In genomic region chr12:72053303-72053702, GRCm38 (mm10) we compare ENCODE assay signal across 10 mouse cellular contexts. TPM values are rescaled to one million over a fixed set of nuclear protein-coding genes. Genes with fewer than 3 reads are reported as not detected.
DNase-seq lines count a peak whose midpoint lies in the region; ATAC-seq and TF ChIP-seq lines count a peak whose summit lies in the region.
"Had no signal": no experiment of that assay in that cellular context is flagged by ENCODE, and none has a peak within 500 bp of the region (broad histone marks: within the 10 kb centered on the region; RNA-seq: fewer than 3 reads in every experiment).

No protein-coding gene starts in this region.

- WGBS in heart, embryonic 10.5 days: 42% methylated on average over 6 of the region's 6 CpGs
- WGBS in liver, postnatal 0 days (ENCODE audit: insufficient replicate concordance): 31% methylated on average over 6 of the region's 6 CpGs
- WGBS in liver, embryonic 12.5 days (ENCODE audit: insufficient replicate concordance): 34% methylated on average over 6 of the region's 6 CpGs

- no peak overlapping the region for H3K4me3 ChIP-seq in heart, embryonic 10.5 days
- no peak overlapping the region for H3K4me3 ChIP-seq in liver, postnatal 0 days (ENCODE audit: low read depth, low read length)
- H3K4me3 ChIP-seq in liver, embryonic 12.5 days: no peak overlapping the region
- H3K4me3 ChIP-seq: neural tube, embryonic 12.5 days had no signal

- H3K4me2 ChIP-seq in liver, postnatal 0 days (ENCODE audit: low read depth, low read length): no peak overlapping the region
- no peak overlapping the region for H3K4me2 ChIP-seq in liver, embryonic 12.5 days
- H3K4me2 ChIP-seq: neural tube, embryonic 12.5 days had no signal

- no peaks in the 10 kb centered on the region for H3K27me3 ChIP-seq in heart, embryonic 10.5 days (ENCODE audit: insufficient read depth, poor library complexity, severe bottlenecking)
- no peaks in the 10 kb centered on the region for H3K27me3 ChIP-seq in liver, postnatal 0 days (ENCODE audit: insufficient read depth, low read length)
- no peaks in the 10 kb centered on the region; the same call in 1 of the 2 replicates for H3K27me3 ChIP-seq in liver, embryonic 12.5 days (replicated peaks)
- H3K27me3 ChIP-seq: neural tube, embryonic 12.5 days had no signal

- H3K9me3 ChIP-seq in heart, embryonic 10.5 days: no peaks in the 10 kb centered on the region
- H3K9me3 ChIP-seq in liver, postnatal 0 days (ENCODE audit: low read length): no peaks in the 10 kb centered on the region
- no peaks in the 10 kb centered on the region for H3K9me3 ChIP-seq in liver, embryonic 12.5 days (replicated peaks)

- ATAC-seq in liver, postnatal 0 days: no peak
- no peak for ATAC-seq in liver, embryonic 12.5 days

- H3K4me1 ChIP-seq in heart, embryonic 10.5 days: no peaks in the 10 kb centered on the region
- H3K4me1 ChIP-seq in liver, postnatal 0 days (ENCODE audit: insufficient read depth): no peaks in the 10 kb centered on the region
- no peaks in the 10 kb centered on the region for H3K4me1 ChIP-seq in liver, embryonic 12.5 days
- H3K4me1 ChIP-seq: neural tube, embryonic 12.5 days had no signal

- no peak for TF ChIP-seq EP300 in liver, postnatal 0 days (IDR thresholded peaks at IDR 0.05; ENCODE audit: low read depth)

- no peak overlapping the region for H3K9ac ChIP-seq in liver, postnatal 0 days (replicated peaks)
- H3K9ac ChIP-seq in liver, embryonic 12.5 days: no peak overlapping the region
- H3K9ac ChIP-seq: neural tube, embryonic 12.5 days had no signal

- H3K36me3 ChIP-seq in heart, embryonic 10.5 days: no peaks in the 10 kb centered on the region
- no peaks in the 10 kb centered on the region for H3K36me3 ChIP-seq in liver, postnatal 0 days (replicated peaks; ENCODE audit: insufficient read depth, low read length)
- no peaks in the 10 kb centered on the region for H3K36me3 ChIP-seq in liver, embryonic 12.5 days
- H3K36me3 ChIP-seq: neural tube, embryonic 12.5 days had no signal

- peak; percentile 11 for DNase-seq in heart, adult 11 months
- no peak for DNase-seq in heart, embryonic 10.5 days (ENCODE audit: low spot score)
- no peak for DNase-seq in liver, postnatal 0 days
- DNase-seq in cerebellum, postnatal 14 days: peak; percentile 39 to 54
- peak; percentile 65 for DNase-seq in retina, postnatal 1 day
- DNase-seq in thymus, postnatal 36 days: no peak
- no peak for DNase-seq in right cerebral cortex, postnatal 14 days
- DNase-seq: adrenal gland, postnatal 25 days had no signal

- no peak overlapping the region for H3K27ac ChIP-seq in heart, embryonic 10.5 days
- no peak overlapping the region for H3K27ac ChIP-seq in liver, postnatal 0 days (ENCODE audit: low read depth)
- no peak overlapping the region for H3K27ac ChIP-seq in liver, embryonic 12.5 days
- H3K27ac ChIP-seq: neural tube, embryonic 12.5 days had no signal

- peak; percentile 61 for TF ChIP-seq CTCF in liver, postnatal 0 days (IDR thresholded peaks at IDR 0.05; ENCODE audit: low read depth)

RNA-seq across cellular contexts. Expression of gene Gpr135, which starts 17.6 kb away (rescaled TPM):
- 0.32 and 0.41 TPM in 2 replicates for polyA plus RNA-seq in heart, embryonic 10.5 days (2016; fragmentation: Nextera tagmentation; extraction: Ambion mirVana)
- 0.60 and 0.75 TPM in 2 replicates for polyA plus RNA-seq in liver, postnatal 0 days (2015; fragmentation: Nextera tagmentation; extraction: Ambion mirVana)
- 0.18 and 0.25 TPM in 2 replicates for polyA plus RNA-seq in liver, embryonic 12.5 days (2016; fragmentation: Nextera tagmentation; extraction: Ambion mirVana)

RNA-seq across cellular contexts. Expression of gene L3hypdh, which starts 31.9 kb away (rescaled TPM):
- polyA plus RNA-seq in heart, embryonic 10.5 days (2016; fragmentation: Nextera tagmentation; extraction: Ambion mirVana): 13.6 and 15.1 TPM in 2 replicates
- 19.2 and 20.2 TPM in 2 replicates for polyA plus RNA-seq in liver, postnatal 0 days (2015; fragmentation: Nextera tagmentation; extraction: Ambion mirVana)
- polyA plus RNA-seq in liver, embryonic 12.5 days (2016; fragmentation: Nextera tagmentation; extraction: Ambion mirVana): 5.2 and 5.3 TPM in 2 replicates

RNA-seq across cellular contexts. Expression of gene Jkamp, which starts 32.1 kb away (rescaled TPM):
- 65.2 and 70.7 TPM in 2 replicates for polyA plus RNA-seq in heart, embryonic 10.5 days (2016; fragmentation: Nextera tagmentation; extraction: Ambion mirVana)
- polyA plus RNA-seq in liver, postnatal 0 days (2015; fragmentation: Nextera tagmentation; extraction: Ambion mirVana): 28.1 and 28.6 TPM in 2 replicates
- 22.1 and 22.9 TPM in 2 replicates for polyA plus RNA-seq in liver, embryonic 12.5 days (2016; fragmentation: Nextera tagmentation; extraction: Ambion mirVana)

Comparison
In these comparisons a context has a peak if more than half of its experiments do, and no peak if none do; other contexts are left out.
1. DNase-seq: peak in heart, adult 11 months (single experiment), cerebellum, postnatal 14 days (2 of 2) and retina, postnatal 1 day (single experiment); none in heart, embryonic 10.5 days (single experiment), liver, postnatal 0 days (single experiment), thymus, postnatal 36 days (0 of 2) and right cerebral cortex, postnatal 14 days (single experiment).